Mouse (Mus musculus) liver, adult 2 months (tissue): ENCODE results near the gene AY074887.

Source experiments
- CTCF ChIP-seq: fragments of 200-500 bp; IDR thresholded peaks from 2 replicates; pipeline ENCODE4 v1.5.1; 2011; ENCODE audit warnings: low read depth, low read length, control low read depth
- POLR2A ChIP-seq: fragments of 200-500 bp; IDR thresholded peaks from 2 replicates; pipeline ENCODE4 v1.6.1; 2011; ENCODE audit warnings: low read length, control low read depth; ENCODE audit not compliant: insufficient read depth; ENCODE audit errors: extremely low read depth

GRCm38 (mm10) chr9:54994381-54994780 is 43.6 kb upstream of the AY074887 start:
- TF ChIP-seq POLR2A (no peak), CTCF (no peak)
